Mouse (Mus musculus) limb, embryonic 14.5 days (tissue): Measurements from ENCODE around the gene Eprs. TPM values are rescaled to one million over a fixed set of nuclear protein-coding genes. Genes with fewer than 3 reads are reported as not detected.
A peak's percentile ranks its signal among the peaks of the same experiment; 100 is the strongest.
"Not testable (repeated sequence)": the region's sequence is repeated elsewhere in the genome, so short reads cannot be mapped to it uniquely, and the experiment has no call there.

ENCODE experiments used
- ATAC-seq: fragments of 200-750 bp; cut with Nextera tagmentation; 2 replicates; pipeline ENCODE4 v1.8.0; 2017; ENCODE audit warnings: low read depth, moderate number of reproducible peaks, moderate TSS enrichment; ENCODE audit not compliant: low FRiP score
- DNase-seq: peaks from one replicate; pipeline ENCODE4 v3.0.0-alpha.2; 2015; ENCODE audit warnings: low spot score
- H3K27ac ChIP-seq: fragments of 300-500 bp; sonication (generic); replicated peaks from 2 replicates; pipeline ENCODE4 v1.5.1; 2014; ENCODE audit warnings: low read depth, mild to moderate bottlenecking, low read length, moderate library complexity, mixed read lengths
- H3K27me3 ChIP-seq: fragments of 300-500 bp; sonication (generic); 2 replicates; pipeline ENCODE4 v1.6.1; 2014; ENCODE audit warnings: low read length, mixed read lengths; ENCODE audit not compliant: control insufficient read depth, insufficient read depth
- H3K36me3 ChIP-seq: fragments of 300-500 bp; sonication (generic); 2 replicates; pipeline ENCODE4 v1.6.1; 2014; ENCODE audit warnings: mild to moderate bottlenecking, low read length, moderate library complexity, mixed read lengths; ENCODE audit not compliant: control insufficient read depth, insufficient read depth
- H3K4me1 ChIP-seq: fragments of 300-500 bp; sonication (generic); 2 replicates; pipeline ENCODE4 v1.6.1; 2014; ENCODE audit warnings: antibody characterized with exemption, low read length, mixed read lengths; ENCODE audit not compliant: control insufficient read depth, insufficient read depth
- H3K4me2 ChIP-seq: fragments of 300-500 bp; sonication (generic); replicated peaks from 2 replicates; pipeline ENCODE4 v1.6.1; 2014; ENCODE audit warnings: low read depth, mild to moderate bottlenecking, low read length, moderate library complexity; ENCODE audit not compliant: severe bottlenecking
- H3K4me3 ChIP-seq: fragments of 300-500 bp; sonication (generic); replicated peaks from 2 replicates; pipeline ENCODE4 v1.5.1; 2014; ENCODE audit warnings: low read length
- H3K9ac ChIP-seq: fragments of 300-500 bp; sonication (generic); 2 replicates; pipeline ENCODE4 v1.6.1; 2014; ENCODE audit warnings: mild to moderate bottlenecking, low read depth, low read length, moderate library complexity; ENCODE audit not compliant: severe bottlenecking
- H3K9me3 ChIP-seq: fragments of 300-500 bp; sonication (generic); 2 replicates; pipeline ENCODE4 v1.6.1; 2016; ENCODE audit warnings: low read length; ENCODE audit not compliant: control insufficient read depth
- POLR2A ChIP-seq: fragments of 200-500 bp; IDR thresholded peaks from 2 replicates; pipeline ENCODE4 v1.8.0; 2012; ENCODE audit warnings: inconsistent platforms, mild to moderate bottlenecking, moderate library complexity, borderline replicate concordance; ENCODE audit not compliant: insufficient read depth, insufficient read length; ENCODE audit errors: extremely low read depth
- WGBS: fragments of 180-500 bp; shearing (Covaris S2); extraction: QIAGEN DNeasy Blood & Tissue Kit; methylation state at CpG from one replicate; pipeline ENCODE4 v1.1.7; 2014; 5-methylcytosine and 5-hydroxymethylcytosine counted together
- polyA plus RNA-seq, 2 experiments: library from polyadenylated mRNA; depleted of rRNA in 1 of 2; stranded (reverse) in 1 of 2; unstranded in 1 of 2; fragments of >200 nt; fragmentation: Nextera tagmentation in 1 of 2; extraction: Ambion mirVana in 1 of 2; gene quantifications; 2 replicates each; pipeline versions ENCODE4 v1.2.1 to v1.2.3; 2012 to 2014

The Eprs gene
- 36.1 and 50.4 TPM in 2 replicates for polyA plus RNA-seq (2012; rRNA removed)
- 140 and 142 TPM in 2 replicates for polyA plus RNA-seq (2014; fragmentation: Nextera tagmentation; extraction: Ambion mirVana)

GRCm38 (mm10) chr1:185362677-185363520 is at the start of gene Eprs:
Eprs (plus strand) TSS chr1:185363044.
- no peaks in the 10 kb centered on the region for H3K9me3 ChIP-seq
- ATAC-seq: peak; percentile 96
- H3K36me3 ChIP-seq: peaks cover 21% of the 10 kb centered on the region
- DNase-seq: peak; percentile 99
- H3K27me3 ChIP-seq: no peaks in the 10 kb centered on the region
- H3K9ac ChIP-seq: peak within 1 kb of the TSS; percentile 94
- peak within 1 kb of the TSS; percentile 63 for H3K4me2 ChIP-seq
- H3K4me3 ChIP-seq: peak within 1 kb of the TSS; percentile 99
- H3K4me1 ChIP-seq: peaks cover 27% of the 10 kb centered on the region
- peak within 1 kb of the TSS; percentile 97 for H3K27ac ChIP-seq
- under 1% methylated on average over 64 of the region's 92 CpGs for WGBS
- peak; percentile 32; the same call in 1 of the 2 replicates for TF ChIP-seq POLR2A

- no peaks in the 10 kb centered on the region for H3K9me3 ChIP-seq
- H3K4me3 ChIP-seq: no peak overlapping the region
- no peak for ATAC-seq
- no peak for TF ChIP-seq POLR2A
- no peak overlapping the region for H3K4me2 ChIP-seq
- H3K4me1 ChIP-seq: no peaks in the 10 kb centered on the region
- no peak for DNase-seq
- H3K27ac ChIP-seq: no peak overlapping the region
- no peak overlapping the region for H3K9ac ChIP-seq
- H3K27me3 ChIP-seq: no peaks in the 10 kb centered on the region
- 95% methylated on average over 4 of the region's 4 CpGs for WGBS
- peaks cover 60% of the 10 kb centered on the region for H3K36me3 ChIP-seq
Measured at GRCm38 (mm10) chr1:185314546-185314945, 48.3 kb upstream of the Eprs start.

GRCm38 (mm10) chr1:185315846-185316568 is 46.8 kb upstream of the Eprs start:
- no peaks in the 10 kb centered on the region for H3K4me1 ChIP-seq
- no peak overlapping the region for H3K27ac ChIP-seq
- H3K9ac ChIP-seq: no peak overlapping the region
- WGBS: 89% methylated on average over 16 of the region's 16 CpGs
- no peak overlapping the region for H3K4me3 ChIP-seq
- no peaks in the 10 kb centered on the region for H3K9me3 ChIP-seq
- DNase-seq (no peak), ATAC-seq (no peak)
- no peaks in the 10 kb centered on the region for H3K27me3 ChIP-seq
- H3K36me3 ChIP-seq: peaks cover 73% of the 10 kb centered on the region
- no peak overlapping the region for H3K4me2 ChIP-seq
- TF ChIP-seq POLR2A: no peak

GRCm38 (mm10) chr1:185327754-185328345 is 35.0 kb upstream of the Eprs start:
- H3K4me2 ChIP-seq: peak overlapping the region; percentile 72

GRCm38 (mm10) chr1:185328721-185329610 is 33.9 kb upstream of the Eprs start, which contains the start of gene Iars2:
Iars2 (minus strand) TSS chr1:185329396.
- ATAC-seq (peak; percentile 90), DNase-seq (peak; percentile 82)
- peak within 1 kb of the TSS; percentile 93 for H3K27ac ChIP-seq
- H3K4me3 ChIP-seq: peak within 1 kb of the TSS; percentile 98
- TF ChIP-seq POLR2A: peak; percentile 83; the same call in 1 of the 2 replicates
- peak within 1 kb of the TSS; percentile 89 for H3K9ac ChIP-seq
- H3K27me3 ChIP-seq: no peaks in the 10 kb centered on the region
- peaks cover 15% of the 10 kb centered on the region for H3K4me1 ChIP-seq
- H3K36me3 ChIP-seq: peaks cover 29% of the 10 kb centered on the region
- no peaks in the 10 kb centered on the region for H3K9me3 ChIP-seq
- H3K4me2 ChIP-seq: peak within 1 kb of the TSS; percentile 72
- under 1% methylated on average over 68 of the region's 76 CpGs for WGBS

More at GRCm38 (mm10) chr1:185327754-185328345, 35.0 kb upstream of the Eprs start:
- ATAC-seq, H3K27ac ChIP-seq, H3K9ac ChIP-seq, H3K27me3 ChIP-seq, H3K4me1 ChIP-seq, H3K9me3 ChIP-seq, DNase-seq: not testable (repeated sequence)
- WGBS: 71% methylated on average over 3 of the region's 3 CpGs
- H3K36me3 ChIP-seq: peaks cover 38% of the 10 kb centered on the region
- H3K4me3 ChIP-seq: peak overlapping the region; percentile 98
